Mouse (Mus musculus) v-Abl transformed pro-B cells (cell line): ENCODE data around the gene Rexo1.
"Not testable (repeated sequence)": the region's sequence is repeated elsewhere in the genome, so short reads cannot be mapped to it uniquely, and the experiment has no call there.

Experiments
- in situ Hi-C, 2 experiments: fragments of 400-800 bp; cut with MboI; formaldehyde crosslinking; loops; one replicate each; pipeline ENCODE4 v1.15.1; 2025; ENCODE audit not compliant: unreplicated experiment in 2 of 2

The Rexo1 gene

DNA sequence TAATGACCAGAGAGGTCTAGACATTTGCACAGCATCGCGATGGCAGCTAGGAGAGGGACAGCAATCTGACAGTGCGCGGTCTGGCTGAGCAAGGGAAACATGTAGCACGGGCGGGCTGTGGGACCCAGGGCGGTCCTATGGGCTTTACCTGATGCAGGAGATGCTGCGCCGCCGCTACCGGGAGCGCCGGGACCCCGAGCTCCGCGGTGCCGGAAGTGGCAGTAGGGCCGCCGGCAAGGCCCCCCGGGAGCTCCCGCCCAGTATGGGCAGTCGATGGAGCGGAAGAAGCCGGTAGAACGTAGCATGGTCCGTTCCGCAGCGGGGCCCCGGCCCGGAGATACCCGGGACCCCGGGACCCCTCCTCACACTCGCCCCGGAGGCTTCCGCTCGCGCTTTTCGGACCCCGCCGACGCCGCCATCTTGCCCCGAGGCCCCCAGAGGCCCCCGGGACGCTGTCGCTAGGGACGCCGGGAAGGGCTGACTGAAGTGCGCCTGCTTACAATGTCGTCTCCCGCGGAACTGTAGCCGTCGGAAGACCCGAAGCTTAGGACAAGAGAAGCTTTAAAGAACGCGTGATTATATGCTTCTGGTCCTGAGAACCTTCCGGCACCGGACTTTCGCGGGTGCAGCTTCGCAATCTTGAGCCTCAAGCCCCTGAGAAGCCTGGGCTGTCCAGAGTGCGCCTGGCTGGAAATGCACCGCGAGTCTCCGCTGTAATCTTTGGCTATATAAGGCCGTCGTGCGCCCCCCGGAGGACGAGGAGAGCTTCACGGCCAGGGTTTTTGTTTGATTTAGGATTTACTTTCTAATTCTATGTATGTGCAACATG, at the start of gene Rexo1:
Gene Rexo1 (minus strand): TSS at position 445 of the 829 bp plus-strand sequence.
- in situ Hi-C loops: loop anchor here in 1 of 2 experiments (25.0 kb wide), 1 partner anchor 326 kb away; no protein-coding TSS in a partner anchor

DNA sequence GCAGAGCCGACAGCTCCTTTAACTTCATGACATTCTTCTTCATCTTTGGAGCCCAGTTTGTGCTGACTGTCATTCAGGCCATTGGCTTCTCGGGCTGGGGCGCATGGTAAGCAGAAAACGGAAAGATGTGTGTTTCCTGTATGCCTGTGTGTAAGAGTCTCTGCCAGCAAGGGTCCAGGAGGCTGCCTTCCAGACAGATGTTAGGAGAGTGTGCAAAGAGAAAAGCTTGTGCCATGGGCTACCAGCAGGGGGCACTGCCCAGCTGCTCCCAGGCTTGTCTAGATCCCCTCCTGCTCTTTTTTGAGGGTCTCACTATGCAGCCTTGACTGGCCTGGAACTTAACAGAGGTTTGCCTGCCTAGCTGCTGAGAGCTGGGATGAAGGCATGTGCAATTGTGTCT, 49.7 kb upstream of the Rexo1 start:
- in situ Hi-C loops: loop anchor here in 1 of 2 experiments (5.0 kb wide), 2 partner anchors 34 to 76 kb away; partner anchors contain the start of gene Klf16

DNA sequence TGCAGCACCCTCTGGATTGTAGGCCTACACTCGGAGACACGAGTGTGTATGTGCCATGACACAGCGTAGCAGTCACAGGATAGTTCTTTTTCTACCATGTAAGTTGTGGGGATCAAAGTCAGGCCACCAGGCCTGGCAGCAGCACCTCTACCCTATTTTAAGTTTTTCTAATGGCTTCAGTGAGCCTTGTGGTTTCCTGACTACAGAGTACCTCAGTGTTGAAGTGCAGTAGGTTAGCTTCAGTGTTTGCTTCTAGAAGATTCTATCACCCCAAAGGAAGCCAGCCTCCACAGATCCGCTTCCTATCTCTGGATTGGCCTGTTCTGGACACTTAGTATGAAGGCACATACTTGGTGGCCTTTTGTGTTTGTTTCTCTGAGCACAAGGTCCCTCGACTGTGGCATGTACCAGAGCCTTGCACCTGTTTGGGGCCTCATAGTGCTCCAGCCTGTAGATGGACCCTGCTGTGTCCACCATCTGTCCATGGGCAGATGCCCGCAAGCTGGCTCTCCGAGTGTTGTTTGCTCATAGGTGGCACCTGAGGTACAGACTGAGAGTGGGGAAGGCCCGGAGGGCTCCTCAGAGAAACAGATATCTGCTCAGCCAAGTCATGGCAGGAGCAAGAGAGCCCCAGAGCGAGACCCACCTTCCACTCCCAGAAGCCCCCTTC, 48.9 kb upstream of the Rexo1 start:
- in situ Hi-C loops: loop anchor here in 1 of 2 experiments (5.0 kb wide), 2 partner anchors 33 to 77 kb away; partner anchors contain the start of gene Klf16

DNA sequence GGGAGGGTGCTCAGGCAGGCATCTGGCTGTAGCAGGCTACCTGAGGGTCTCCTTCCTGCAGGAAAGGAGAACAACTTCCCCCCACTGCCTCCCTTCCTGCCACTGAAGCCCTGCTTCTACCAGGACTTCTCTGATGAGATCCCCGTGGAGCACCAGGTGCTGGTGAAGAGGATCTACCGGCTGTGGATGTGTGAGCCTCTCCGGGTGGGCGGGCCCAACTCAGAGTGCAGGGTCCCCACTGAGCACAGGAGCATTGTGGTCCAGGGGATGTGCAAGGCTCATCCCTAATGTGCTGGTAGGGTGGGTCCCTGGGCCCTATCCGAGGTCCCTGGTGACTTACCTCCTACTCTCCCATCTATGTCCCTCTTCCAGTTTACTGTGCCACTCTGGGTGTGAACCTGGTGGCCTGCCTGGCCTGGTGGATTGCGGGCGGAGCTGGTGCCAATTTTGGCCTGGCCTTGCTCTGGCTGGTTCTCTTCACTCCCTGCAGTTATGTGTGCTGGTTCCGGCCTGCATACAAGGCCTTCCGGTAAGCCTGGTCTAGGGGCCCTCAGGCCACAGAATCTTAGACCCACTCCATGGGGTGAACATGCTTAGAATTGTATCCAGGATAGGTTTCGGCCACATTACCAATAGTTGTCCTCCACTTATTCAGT, 48.0 kb upstream of the Rexo1 start:
- in situ Hi-C loops: no loop called here

DNA sequence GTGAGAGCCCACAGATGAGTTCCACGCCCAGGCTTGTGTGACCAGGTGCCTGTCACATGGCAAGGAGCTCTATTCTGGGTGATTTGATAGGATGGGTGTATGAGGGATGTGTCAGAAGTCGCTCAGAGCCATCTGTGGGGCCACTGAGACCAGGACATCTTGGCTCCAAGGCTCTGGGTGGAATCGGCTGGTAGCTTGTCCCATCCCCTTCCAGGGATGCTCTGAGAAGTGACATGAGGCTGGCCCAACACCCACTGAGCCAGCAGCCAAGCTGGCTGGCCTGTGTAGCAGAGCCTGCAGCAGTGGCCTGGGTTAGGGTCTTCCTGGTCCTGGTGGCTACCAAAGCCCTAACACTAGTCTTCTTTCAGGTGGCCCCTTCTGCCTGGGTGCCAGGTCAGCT, 47.1 kb upstream of the Rexo1 start:
- in situ Hi-C loops: no loop called here

DNA sequence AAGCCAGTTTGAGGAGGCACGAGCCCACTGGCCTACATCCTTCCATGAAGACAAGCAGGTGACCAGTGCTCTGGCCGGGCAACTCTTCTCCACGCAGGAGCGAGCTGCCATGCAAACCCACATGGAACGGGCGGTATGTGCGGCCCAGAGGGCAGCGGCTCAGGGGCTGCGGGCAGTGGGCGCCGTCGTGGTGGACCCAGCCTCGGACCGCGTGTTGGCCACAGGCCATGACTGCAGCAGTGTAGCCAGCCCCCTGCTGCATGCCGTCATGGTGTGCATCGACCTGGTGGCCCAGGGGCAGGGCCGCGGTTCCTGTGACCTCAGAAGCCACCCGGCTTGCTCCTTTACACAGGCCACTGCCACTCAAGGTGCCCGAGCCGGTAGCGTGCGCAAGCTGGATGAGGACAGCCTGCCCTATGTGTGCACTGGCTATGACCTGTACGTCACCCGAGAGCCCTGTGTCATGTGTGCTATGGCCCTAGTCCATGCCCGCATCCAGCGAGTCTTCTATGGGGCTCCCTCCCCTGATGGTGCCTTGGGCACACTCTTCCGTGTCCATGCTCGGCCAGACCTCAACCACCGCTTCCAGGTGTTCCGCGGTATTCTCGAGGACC, 45.5 kb upstream of the Rexo1 start:
- in situ Hi-C loops: no loop called here

DNA sequence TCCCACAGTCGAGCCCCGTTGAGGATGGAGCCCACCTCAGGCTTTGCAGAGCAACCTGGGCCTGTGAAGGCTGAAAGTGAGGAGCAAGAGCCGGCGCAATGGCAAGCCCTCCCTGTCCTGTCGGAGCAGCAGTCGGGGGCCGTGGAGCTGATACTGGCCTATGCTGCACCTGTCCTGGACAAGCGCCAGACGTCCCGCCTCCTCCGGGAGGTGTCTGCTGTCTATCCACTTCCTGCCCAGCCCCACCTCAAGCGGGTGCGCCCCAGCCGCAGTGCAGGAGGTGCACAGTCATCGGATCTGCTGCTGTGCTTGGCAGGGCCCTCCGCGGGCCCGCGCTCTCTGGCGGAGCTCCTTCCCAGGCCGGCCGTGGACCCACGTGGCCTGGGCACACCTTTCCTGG, 44.9 kb upstream of the Rexo1 start:
- in situ Hi-C loops: no loop called here

DNA sequence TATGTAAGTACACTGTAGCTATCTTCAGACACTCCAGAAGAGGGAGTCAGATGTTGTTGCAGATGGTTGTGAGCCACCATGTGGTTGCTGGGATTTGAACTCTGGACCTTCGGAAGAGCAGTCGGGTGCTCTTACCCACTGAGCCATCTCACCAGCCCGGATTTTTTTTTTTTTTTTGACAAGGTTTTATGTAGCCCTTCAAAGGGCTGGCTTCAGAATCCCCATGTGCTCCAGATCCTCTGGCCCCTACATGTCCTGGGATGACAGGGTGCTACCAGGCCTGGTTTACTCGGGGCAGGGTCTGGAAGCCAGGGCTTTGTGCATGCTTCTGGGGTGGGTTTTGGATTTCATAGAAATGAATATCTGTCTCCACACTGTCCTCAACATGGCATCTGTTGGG, 44.4 kb upstream of the Rexo1 start, which contains the start of gene Gm49322:
Gene Gm49322 (plus strand): TSS at position 301 of the 400 bp plus-strand sequence.
- in situ Hi-C loops: not testable (repeated sequence)

DNA sequence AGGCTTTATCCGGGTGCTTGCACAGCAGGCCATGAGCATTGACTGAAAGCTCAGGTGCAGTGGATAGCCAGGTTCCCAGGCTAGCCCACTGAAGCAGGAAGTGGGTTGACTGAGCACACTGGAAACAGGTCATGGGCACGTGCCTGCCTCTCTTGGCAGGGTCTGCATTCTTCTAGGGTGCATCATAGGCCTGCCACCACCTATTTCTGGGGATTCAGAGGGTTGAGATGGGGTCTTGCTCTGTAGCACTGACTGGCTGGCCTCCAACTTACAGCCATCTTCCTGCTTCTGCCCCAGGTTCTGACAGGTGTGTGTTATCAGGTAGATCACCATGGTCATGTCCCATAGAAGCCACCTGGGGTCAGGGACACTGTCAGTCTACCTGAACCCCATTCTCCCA, 43.6 kb upstream of the Rexo1 start:
- in situ Hi-C loops: no loop called here

DNA sequence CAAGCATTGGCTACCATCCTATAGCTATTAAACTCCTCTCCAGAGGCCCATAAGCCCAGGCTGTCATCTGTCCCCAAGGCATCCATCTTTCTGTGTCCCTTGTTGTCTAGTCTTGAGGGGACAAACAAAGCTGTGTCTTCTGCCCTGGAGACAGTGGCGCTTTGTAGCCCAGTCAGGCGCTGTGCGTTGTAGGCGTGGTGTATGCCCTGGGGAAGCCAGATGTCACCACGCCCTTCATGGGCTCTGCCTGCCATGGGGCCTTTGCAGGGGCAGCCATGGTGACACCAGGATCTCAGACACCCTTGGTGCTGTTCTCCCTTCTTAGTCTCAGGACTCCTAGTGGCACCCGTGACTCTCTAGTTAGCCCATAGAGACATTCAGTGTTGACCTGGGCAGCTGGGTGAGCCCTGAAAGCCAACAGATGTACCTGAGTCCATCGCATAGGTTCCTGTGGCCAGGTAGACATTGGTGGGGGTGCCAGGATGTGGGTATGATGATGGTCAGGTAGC, 42.7 kb upstream of the Rexo1 start:
- in situ Hi-C loops: no loop called here

DNA sequence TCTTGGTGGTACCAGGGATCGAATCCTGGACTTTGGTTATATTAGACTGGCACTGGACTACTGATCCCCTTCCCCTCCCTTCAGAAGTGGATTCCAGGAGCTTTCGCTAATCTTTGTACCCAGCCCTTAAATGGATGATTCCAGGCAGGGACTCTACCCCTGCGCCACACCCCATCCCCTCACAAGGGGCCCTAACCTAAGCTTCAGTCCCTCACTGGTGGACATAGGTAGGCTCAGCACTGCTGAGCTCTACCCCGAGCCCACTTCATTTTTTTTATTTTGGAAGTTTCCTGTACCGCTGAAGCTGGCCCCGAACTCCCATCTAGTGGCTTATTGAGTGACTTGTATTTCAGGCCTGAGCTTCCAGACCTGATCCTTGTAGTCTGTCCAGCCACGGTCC, 42.0 kb upstream of the Rexo1 start:
- in situ Hi-C loops: no loop called here

DNA sequence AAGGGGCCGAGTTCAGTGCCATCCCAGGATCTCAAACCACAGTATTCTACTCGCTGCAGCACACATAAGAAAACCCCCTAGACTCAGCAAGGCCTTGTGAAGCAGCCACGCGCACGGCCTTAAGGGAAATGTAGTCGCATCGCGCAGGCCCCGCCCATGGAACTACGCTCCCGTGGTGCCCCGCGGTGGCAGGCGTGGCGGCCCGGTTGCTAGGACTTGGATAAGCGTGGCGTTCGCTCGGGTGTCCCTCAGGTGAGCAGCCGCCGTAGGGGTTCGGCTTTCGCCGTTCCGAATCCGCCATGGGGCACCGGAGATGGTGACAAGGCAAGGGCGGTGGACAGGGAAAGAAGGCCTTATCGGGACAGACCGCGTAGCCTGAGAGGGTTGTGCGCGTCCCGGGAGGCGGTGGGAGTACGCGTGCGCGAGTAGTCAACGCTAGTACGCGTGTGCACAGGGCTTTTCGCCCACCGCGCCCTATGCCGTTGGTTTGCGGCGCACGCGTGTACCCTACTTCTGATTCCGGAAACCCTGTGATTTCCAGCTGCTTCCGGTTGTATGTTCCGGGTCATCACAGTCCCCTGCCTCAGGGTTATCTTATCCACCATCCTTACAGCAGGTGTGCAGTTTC, 41.5 kb upstream of the Rexo1 start, which contains the start of the genes Scamp4 and Adat3:
Gene Scamp4 (plus strand): TSS at position 175 of the 628 bp plus-strand sequence.
Gene Adat3 (plus strand): TSS at position 183 of the 628 bp plus-strand sequence.
- in situ Hi-C loops: no loop called here

DNA sequence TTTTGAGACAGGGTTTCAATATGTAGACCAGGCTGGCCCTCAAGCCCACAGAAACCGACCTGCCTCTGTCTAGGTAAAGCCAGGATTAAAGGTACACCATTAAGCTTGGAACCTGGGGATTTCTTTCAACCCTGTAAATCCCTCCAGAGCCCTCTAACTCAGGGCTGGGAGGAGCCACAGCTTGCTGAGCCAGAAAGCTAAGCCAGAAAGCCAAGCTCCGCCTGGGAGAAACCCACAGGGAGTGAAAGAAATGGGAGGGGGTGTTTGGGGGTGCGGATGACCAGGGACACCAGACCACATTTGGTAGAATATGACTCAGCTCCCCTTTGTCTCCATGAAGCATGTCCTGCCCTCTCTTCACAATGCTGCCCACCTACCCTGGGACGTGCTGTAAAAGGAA, 35.0 kb upstream of the Rexo1 start:
- in situ Hi-C loops: no loop called here

DNA sequence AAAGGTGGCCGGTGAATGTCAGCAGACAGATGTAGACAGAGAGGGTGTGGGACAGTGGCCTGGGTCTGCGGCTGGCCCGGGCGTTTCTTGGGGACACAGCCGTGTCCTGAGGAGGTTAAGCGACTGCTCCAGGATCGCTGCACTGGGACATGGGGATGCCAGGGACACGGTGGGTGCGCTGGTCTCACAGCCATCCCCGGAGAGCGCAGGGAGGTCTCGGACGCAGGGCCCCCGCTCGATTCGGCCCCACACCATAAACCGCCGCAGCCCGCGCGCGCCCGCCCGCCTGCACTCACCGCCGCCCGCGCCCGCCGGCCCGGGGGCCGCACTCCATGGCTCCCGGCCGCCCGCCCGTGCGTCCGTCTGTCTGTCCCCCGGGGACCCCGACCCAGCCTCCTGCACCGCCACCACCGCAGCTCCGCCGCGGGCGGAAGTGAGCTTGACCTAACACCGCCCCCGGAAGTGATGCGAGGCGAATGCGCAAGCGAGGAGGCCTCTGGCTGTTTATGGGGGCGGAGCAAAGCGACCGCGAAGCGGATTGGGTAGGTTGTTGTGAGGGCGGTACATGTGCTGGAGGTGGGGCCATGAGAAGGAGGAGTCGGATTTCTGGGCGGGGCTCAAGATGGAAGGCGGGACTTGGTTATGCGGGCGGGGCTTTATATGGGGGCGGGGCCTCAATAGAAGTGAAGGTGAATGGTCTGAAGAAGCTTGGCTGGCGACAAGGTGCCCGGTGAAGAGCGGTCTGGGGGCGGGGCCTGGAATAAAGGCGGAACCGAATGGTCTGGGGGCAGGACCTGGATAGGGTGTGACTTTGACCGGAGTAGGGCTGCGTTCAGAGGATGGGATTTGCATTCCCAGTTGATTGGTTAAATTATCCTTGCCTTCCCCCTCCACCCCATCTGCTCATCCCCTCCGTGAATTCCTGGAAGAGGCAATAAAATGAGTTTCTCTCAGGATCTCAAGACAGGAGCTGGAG, 28.8 kb upstream of the Rexo1 start, which contains the start of gene Abhd17a:
Gene Abhd17a (minus strand): TSS at position 463 of the 976 bp plus-strand sequence.
- in situ Hi-C loops: no loop called here

DNA sequence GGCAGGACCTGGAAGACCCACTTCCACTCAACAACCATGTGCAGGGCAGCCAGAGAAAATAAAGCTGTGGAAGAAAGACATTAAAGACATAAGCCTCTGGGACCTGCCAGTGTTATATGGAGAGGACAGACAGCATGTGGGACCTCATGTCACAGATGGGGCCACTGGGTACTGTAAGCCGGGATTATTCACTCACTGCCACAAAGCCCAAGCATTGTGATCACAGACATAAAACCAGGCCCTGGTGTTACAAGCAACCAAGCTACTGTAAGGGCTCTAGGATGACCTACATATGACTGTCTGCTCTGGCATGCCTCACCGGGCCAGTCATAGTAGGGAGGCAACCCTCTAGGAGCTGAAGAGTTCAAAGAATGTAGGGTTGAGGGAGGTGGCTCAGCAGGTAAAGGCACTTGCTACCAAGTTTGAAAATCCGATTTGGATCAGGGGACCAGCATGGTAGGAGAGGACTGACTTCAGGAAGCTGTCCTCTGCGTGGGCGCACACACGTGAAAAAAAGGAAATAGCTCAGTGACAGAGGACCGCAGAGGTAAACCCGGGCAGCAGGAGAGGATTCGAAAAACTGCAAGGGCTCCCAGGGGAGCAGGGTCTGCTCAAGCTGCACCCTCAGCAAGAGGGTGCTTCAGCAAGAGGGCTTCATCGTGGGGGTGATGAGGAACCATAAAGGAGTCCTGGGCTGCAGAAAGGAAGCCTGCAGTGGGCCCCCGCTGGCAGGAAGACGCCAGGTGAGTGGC, 27.9 kb upstream of the Rexo1 start:
- in situ Hi-C loops: no loop called here

DNA sequence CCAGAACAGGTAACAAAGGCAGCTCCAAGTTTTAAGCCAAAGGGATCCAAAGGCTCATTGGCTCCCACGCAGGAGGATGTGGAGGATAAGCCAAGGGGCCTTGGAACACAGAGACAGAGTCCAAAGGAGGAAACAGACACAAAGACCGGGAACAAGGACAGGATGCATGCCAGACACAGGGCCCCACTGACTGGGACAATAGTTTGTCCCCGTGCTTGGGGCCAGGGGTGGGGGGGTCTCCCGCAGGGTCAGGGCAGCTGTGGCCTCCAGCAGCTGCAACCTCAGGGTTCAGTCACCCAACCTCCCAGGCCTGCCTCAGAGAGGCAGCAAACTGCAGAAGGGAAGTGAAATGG, 25.9 kb upstream of the Rexo1 start:
- in situ Hi-C loops: no loop called here

DNA sequence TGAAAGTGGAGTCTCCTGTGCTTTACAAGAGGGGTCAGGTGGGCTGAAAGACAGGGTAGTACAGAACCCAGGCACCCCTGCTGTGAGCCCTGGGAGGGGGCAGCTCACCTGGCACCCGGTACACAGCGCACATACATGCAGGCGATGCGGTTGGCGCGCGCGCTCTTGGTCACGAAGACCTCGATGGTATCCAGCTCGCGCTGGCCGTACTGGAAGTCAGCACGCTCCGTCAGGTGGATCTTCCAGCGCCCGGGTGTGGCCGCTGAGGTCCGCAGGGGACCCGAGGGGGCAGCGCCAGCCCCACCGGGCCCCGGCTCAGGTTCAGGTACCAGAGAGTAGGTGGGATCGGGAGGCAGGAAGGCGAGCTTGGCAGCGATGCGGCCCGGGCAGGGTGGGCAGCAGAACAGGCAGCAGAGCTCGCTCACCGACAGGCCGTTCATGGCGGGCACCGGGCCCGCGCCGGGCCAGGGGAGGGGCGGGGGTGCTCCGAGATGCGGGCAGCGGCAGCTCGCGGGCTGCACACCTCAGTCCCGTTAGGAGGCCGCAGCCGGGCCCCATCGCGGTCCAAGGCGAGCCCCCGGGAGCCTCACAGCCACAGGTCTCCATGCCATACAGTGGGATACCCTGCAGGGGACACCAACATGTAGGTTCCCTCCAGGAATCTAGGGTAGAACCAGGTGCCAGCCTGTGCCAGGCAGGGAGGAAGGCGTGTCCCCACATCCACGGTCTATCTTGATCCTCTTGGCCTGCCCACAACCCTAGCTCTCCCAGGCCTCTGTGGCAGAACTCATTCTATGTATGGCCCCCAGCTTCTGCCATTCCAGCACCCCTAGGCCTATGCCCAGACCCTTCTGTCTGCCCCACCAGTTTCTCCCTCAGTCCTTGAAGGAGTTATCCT, 25.3 kb upstream of the Rexo1 start:
- in situ Hi-C loops: no loop called here
